In the genomic region with DNA sequence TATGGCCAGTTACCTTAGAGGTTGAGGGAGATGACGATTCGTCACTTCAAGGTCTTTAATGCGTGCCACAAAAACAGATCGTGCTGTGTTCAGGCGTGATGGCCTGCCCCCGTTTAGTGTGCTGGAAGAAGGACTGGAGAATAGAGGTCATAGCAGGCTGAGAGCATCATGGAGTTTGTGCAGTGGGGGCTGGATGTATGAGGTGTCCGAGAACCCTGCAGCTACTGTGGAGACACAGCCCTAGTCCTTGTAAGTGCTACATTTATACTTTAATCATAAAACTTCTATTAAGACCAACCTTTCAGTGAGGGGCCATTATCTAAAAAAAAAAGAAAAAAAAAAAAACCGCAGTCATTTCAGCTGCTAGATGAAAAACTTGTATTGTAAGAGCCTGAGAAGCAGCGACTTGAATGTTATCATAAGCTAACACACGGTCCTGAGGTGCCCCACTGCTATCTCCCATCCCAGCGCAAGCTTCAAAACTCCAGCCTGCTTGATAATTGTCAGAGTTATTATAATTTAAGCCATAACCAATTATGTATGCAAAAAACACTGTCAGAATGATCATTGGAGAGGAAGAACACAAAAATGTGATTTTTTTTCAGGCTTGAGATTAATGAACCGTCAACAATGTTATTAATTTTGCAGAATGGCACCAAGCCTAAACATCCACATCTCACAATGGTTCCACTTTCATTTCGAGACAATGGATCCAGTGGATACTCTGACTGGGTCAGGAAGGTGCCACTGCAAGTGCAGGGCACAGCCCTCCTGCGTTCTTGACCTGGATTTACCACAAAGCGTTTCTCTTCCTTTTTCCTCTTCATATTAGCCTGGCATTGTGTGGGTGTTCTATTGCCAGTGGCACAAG, we compare ENCODE assay signal across 11 mouse cellular contexts.
A peak's percentile ranks its signal among the peaks of the same experiment; 100 is the strongest.
DNase-seq lines count a peak whose midpoint lies in the region; ATAC-seq and TF ChIP-seq lines count a peak whose summit lies in the region.
"Had no signal": no experiment of that assay in that cellular context is flagged by ENCODE, and none has a peak within 500 bp of the region (broad histone marks: within the 10 kb centered on the region; RNA-seq: fewer than 3 reads in every experiment).

No protein-coding gene starts in this region.

- H3K4me1 ChIP-seq in neural tube, embryonic 12.5 days = no peaks in the 10 kb centered on the region; the same call in 1 of the 2 replicates
- H3K4me1 ChIP-seq in hindbrain, postnatal 0 days (ENCODE audit: insufficient read depth, low read length) = peaks cover 8% of the 10 kb centered on the region
- 0 out of 2 replicates have a peak, but pooled peaks cover 3% of the 10 kb centered on the region for H3K4me1 ChIP-seq in stomach, postnatal 0 days (replicated peaks; ENCODE audit: control insufficient read depth, insufficient read depth)

- no peak overlapping the region for H3K4me3 ChIP-seq in neural tube, embryonic 12.5 days
- no peak overlapping the region for H3K4me3 ChIP-seq in hindbrain, postnatal 0 days (ENCODE audit: low read length)
- no peak overlapping the region for H3K4me3 ChIP-seq in stomach, postnatal 0 days (ENCODE audit: low read depth, low read length)

- no peak overlapping the region for H3K9ac ChIP-seq in neural tube, embryonic 12.5 days
- H3K9ac ChIP-seq in hindbrain, postnatal 0 days (replicated peaks; ENCODE audit: low read length) = no peak overlapping the region
- H3K9ac ChIP-seq in stomach, postnatal 0 days (ENCODE audit: low read length) = no peak overlapping the region

- TF ChIP-seq CTCF in hindbrain, postnatal 0 days (IDR thresholded peaks at IDR 0.05; ENCODE audit: low read depth) = no peak
- no peak for TF ChIP-seq CTCF in stomach, postnatal 0 days (IDR thresholded peaks at IDR 0.05; ENCODE audit: low read depth)

- no peaks in the 10 kb centered on the region for H3K9me3 ChIP-seq in neural tube, embryonic 12.5 days
- no peaks in the 10 kb centered on the region for H3K9me3 ChIP-seq in hindbrain, postnatal 0 days (ENCODE audit: low read length)
- no peaks in the 10 kb centered on the region for H3K9me3 ChIP-seq in stomach, postnatal 0 days (ENCODE audit: control insufficient read depth, low read length)

- no peak for TF ChIP-seq EP300 in stomach, postnatal 0 days (optimal IDR thresholded peaks at IDR 0.05)

- no peak for DNase-seq in neural tube, embryonic 10.5 days (ENCODE audit: extremely low spot score, low spot score)
- no peak for DNase-seq in hindbrain, postnatal 0 days (ENCODE audit: low spot score)
- DNase-seq in stomach, postnatal 0 days (ENCODE audit: low spot score) = no peak
- DNase-seq in kidney, postnatal 14 days = no peak
- DNase-seq in layer of hippocampus, postnatal 14 days (ENCODE audit: low spot score in 2 of 2) = no peak
- no peak for DNase-seq in embryo, embryonic 9.5 days (ENCODE audit: extremely low spot score)
- DNase-seq: adrenal gland, postnatal 25 days; left cerebral cortex, postnatal 4 days had no signal

- no peak overlapping the region for H3K27ac ChIP-seq in neural tube, embryonic 12.5 days
- no peak overlapping the region for H3K27ac ChIP-seq in hindbrain, postnatal 0 days
- H3K27ac ChIP-seq in stomach, postnatal 0 days (replicated peaks) = no peak overlapping the region

- 75% methylated on average over 15 of the region's 15 CpGs for WGBS in neural tube, embryonic 12.5 days
- 60% methylated on average over 15 of the region's 15 CpGs for WGBS in hindbrain, postnatal 0 days
- 51% methylated on average over 15 of the region's 15 CpGs for WGBS in stomach, postnatal 0 days

- no peaks in the 10 kb centered on the region for H3K36me3 ChIP-seq in neural tube, embryonic 12.5 days
- H3K36me3 ChIP-seq in hindbrain, postnatal 0 days (ENCODE audit: insufficient read depth, low read length) = no peaks in the 10 kb centered on the region
- H3K36me3 ChIP-seq in stomach, postnatal 0 days (ENCODE audit: control insufficient read depth, insufficient read depth, low read length) = no peaks in the 10 kb centered on the region

- 0 out of 2 replicates have a peak, but pooled peaks have one; percentile 18 for ATAC-seq in neural tube, embryonic 12.5 days (ENCODE audit: low FRiP score, low read depth)
- peak; percentile 50; the same call in 1 of the 2 replicates for ATAC-seq in hindbrain, postnatal 0 days
- peak; percentile 78 for ATAC-seq in megakaryocyte progenitor cell, adult 5-6 weeks (replicated peaks; ENCODE audit: poor library complexity)
- no peak for ATAC-seq in stomach, postnatal 0 days (ENCODE audit: low FRiP score, low TSS enrichment)
- ATAC-seq: inflammation-experienced regulatory T-cells, adult 6 months had no signal

- H3K27me3 ChIP-seq in neural tube, embryonic 12.5 days (replicated peaks) = no peaks in the 10 kb centered on the region
- no peaks in the 10 kb centered on the region for H3K27me3 ChIP-seq in hindbrain, postnatal 0 days (ENCODE audit: insufficient read depth, low read length)
- no peaks in the 10 kb centered on the region for H3K27me3 ChIP-seq in stomach, postnatal 0 days (ENCODE audit: control insufficient read depth, insufficient read depth, low read length)

- H3K4me2 ChIP-seq in neural tube, embryonic 12.5 days (replicated peaks) = no peak overlapping the region
- no peak overlapping the region for H3K4me2 ChIP-seq in hindbrain, postnatal 0 days (ENCODE audit: low read depth, low read length)
- peak overlapping the region; percentile 29; the same call in 1 of the 2 replicates for H3K4me2 ChIP-seq in stomach, postnatal 0 days (replicated peaks; ENCODE audit: low read depth)
